Mouse (Mus musculus): ENCODE data around the gene 9430015G10Rik. TPM values are rescaled to one million over a fixed set of nuclear protein-coding genes. Genes with fewer than 3 reads are reported as not detected.

9430015G10Rik gene
- polyA plus RNA-seq (2015; fragmentation: Nextera tagmentation; extraction: Ambion mirVana): 3.4 and 3.5 TPM in 2 replicates

DNA sequence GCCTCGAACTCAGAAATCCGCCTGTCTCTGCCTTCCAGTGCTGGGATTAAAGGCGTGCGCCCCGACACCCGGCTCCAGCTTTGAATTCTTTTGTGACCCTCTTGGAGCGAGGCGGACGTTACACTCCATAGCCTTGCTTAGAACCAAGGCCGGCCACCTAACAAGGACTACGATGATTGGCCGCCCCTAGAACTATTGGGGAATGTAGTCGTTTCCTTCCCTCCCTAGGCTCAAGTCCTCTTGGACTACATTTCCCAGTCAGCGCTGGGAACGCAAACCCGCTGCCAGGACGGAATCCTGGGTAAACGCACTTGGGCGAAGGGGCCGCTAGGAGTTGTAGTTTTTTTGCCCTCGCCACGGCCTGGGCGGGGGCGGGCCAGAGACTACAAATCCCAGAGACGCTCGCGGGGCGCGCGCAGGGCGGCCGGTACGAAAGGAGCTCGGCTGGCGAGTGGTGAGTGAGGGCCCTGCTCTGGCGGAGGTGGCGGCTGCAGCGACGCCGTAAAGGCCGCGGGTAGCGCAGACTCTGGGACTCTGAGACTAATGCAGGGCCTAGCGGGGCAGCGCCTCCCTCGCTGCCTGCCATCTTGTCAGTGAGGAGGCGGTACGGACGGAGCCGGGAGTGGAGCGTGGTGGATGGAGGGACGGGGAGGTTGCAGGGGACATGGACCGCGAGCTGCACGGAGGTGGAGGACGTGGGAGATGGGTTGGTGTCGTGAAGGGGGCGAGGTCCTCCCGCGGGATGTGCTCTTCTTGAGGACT, at the start of gene 9430015G10Rik:
TSS of gene 9430015G10Rik (plus strand) at position 413 of the 762 bp plus-strand sequence.
- peak; percentile 39 for TF ChIP-seq CTCF (IDR thresholded peaks at IDR 0.05; ENCODE audit: low read depth)
- H3K27me3 ChIP-seq (replicated peaks; ENCODE audit: control insufficient read depth, insufficient read depth, low read length): no peaks in the 10 kb centered on the region
- peak within 1 kb of the TSS; percentile 75 for H3K4me3 ChIP-seq (ENCODE audit: low read depth, low read length)
- no peaks in the 10 kb centered on the region for H3K36me3 ChIP-seq (ENCODE audit: control insufficient read depth, insufficient read depth)
- peak within 1 kb of the TSS; percentile 62 for H3K9ac ChIP-seq (ENCODE audit: low read depth, low read length)
- H3K27ac ChIP-seq (ENCODE audit: low read depth, low read length): peak within 1 kb of the TSS; percentile 79
- under 1% methylated on average over 60 of the region's 60 CpGs for WGBS
- H3K4me2 ChIP-seq (replicated peaks; ENCODE audit: low read depth): peak within 1 kb of the TSS; percentile 72
- H3K9me3 ChIP-seq (ENCODE audit: control insufficient read depth): no peaks in the 10 kb centered on the region
- 0 out of 2 replicates have a peak, but pooled peaks cover 5% of the 10 kb centered on the region for H3K4me1 ChIP-seq (replicated peaks; ENCODE audit: control insufficient read depth, insufficient read depth, low read length)
- ATAC-seq: peak; percentile 98

DNA sequence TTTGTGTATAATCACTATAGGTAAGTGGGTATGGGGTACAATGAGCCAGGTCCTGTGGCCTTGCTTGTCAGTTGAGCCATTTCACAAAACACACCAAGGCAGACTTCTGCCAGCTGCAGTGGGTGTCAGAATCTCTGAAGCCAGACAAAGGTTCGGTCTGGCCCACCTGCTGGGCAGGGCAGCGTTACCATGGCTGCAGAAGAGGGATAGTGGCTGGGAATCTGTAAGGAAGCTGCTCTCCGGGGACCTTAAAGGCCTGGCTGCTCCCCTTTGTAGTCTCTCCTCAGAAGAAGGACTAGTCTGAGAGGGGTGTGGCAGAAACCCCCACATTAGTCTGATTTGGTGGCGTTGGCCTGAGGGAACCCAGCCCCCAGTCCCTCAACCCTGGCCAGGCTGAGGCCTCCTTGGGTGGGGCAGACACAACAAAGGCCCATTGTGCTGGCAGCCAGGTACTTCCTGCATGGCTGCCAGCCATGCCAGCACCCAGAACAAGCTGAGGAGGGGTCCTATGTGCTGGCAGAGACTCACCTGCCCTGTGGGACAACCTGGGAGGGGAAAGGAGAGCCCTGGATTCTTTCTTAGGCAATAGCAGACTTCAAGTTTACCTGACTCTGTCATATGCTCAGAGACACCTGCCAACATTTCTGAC, 45.8 kb upstream of the 9430015G10Rik start:
- Histone ChIP-seq H3K4me1 (replicated peaks; ENCODE audit: control insufficient read depth, insufficient read depth, low read length) (no peaks in the 10 kb centered on the region), H3K27me3 (replicated peaks; ENCODE audit: control insufficient read depth, insufficient read depth, low read length) (no peaks in the 10 kb centered on the region), H3K9me3 (ENCODE audit: control insufficient read depth) (no peaks in the 10 kb centered on the region), H3K27ac (ENCODE audit: low read depth, low read length) (peak overlapping the region; percentile 74), H3K36me3 (ENCODE audit: control insufficient read depth, insufficient read depth) (no peaks in the 10 kb centered on the region), H3K4me2 (replicated peaks; ENCODE audit: low read depth) (no peak overlapping the region), H3K4me3 (ENCODE audit: low read depth, low read length) (no peak overlapping the region), H3K9ac (ENCODE audit: low read depth, low read length) (0 out of 2 replicates have a peak overlapping the region, but pooled peaks have one; percentile 17)
- ATAC-seq: peak; percentile 20
- WGBS: 8% methylated on average over 4 of the region's 4 CpGs
- TF ChIP-seq CTCF (IDR thresholded peaks at IDR 0.05; ENCODE audit: low read depth): no peak

DNA sequence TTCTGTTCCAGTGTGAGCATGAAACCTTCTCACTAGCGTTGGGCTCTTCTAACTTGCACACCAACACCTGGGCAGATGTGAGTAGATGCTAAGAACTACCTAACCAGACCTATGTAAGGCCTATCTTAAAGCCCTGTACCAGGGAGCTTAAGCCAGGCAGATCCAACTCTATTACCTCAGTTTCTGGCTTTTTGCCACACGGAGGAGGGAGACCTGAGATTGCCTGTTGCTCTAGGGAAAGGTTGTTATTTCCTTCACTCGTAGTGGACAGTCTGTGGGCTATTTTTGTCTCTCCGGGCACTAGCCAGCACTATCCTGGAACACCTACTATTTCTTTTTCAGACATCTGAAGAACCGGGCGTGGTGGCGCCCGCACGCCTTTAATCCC, 45.3 kb upstream of the 9430015G10Rik start:
- 64% methylated on average over 9 of the region's 9 CpGs for WGBS
- no peak for ATAC-seq
- no peak for TF ChIP-seq CTCF (IDR thresholded peaks at IDR 0.05; ENCODE audit: low read depth)
- no peaks in the 10 kb centered on the region for H3K27me3 ChIP-seq (replicated peaks; ENCODE audit: control insufficient read depth, insufficient read depth, low read length)
- H3K9ac ChIP-seq (ENCODE audit: low read depth, low read length): no peak overlapping the region
- H3K27ac ChIP-seq (ENCODE audit: low read depth, low read length): peak overlapping the region; percentile 74
- H3K9me3 ChIP-seq (ENCODE audit: control insufficient read depth): no peaks in the 10 kb centered on the region
- no peaks in the 10 kb centered on the region for H3K4me1 ChIP-seq (replicated peaks; ENCODE audit: control insufficient read depth, insufficient read depth, low read length)
- no peaks in the 10 kb centered on the region for H3K36me3 ChIP-seq (ENCODE audit: control insufficient read depth, insufficient read depth)
- H3K4me2 ChIP-seq (replicated peaks; ENCODE audit: low read depth): no peak overlapping the region
- no peak overlapping the region for H3K4me3 ChIP-seq (ENCODE audit: low read depth, low read length)

DNA sequence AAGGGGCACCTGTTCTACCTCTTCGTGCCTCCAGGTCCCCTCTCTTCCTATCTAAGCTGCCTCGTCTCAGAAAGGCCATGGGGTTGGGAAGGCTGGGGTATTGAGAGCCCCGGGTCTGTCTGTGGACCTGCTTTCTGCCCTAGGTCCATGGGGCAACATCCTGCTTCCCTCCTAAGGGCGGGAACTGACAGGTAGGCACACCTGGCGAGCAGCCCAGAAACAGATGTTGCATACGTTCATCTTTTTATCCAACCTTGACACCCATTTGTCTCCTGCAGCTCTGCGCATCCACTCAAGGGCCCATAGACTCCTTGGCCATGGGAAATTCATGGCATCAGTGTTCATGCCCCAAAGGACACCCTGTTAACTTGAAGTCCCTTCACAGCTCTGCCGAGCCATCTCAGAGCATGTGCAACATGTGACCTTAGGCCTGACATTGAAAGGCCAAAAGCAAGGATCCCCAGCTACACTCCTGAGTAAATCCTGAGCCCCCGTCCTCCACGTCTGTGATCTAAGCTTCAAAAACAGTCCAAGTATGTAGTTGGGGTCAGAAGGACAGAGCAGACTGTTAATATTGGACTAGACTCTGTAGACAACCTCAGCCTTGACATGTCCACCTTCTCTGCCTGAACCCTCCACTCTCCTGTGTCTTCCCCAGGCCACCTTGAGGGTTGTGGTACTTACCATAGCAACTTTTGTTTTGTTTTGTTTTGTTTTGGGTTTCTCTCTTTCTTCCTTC, 44.5 kb upstream of the 9430015G10Rik start:
- no peak for TF ChIP-seq CTCF (IDR thresholded peaks at IDR 0.05; ENCODE audit: low read depth)
- no peak overlapping the region for H3K4me3 ChIP-seq (ENCODE audit: low read depth, low read length)
- H3K4me1 ChIP-seq (replicated peaks; ENCODE audit: control insufficient read depth, insufficient read depth, low read length): no peaks in the 10 kb centered on the region
- 68% methylated on average over 10 of the region's 10 CpGs for WGBS
- no peaks in the 10 kb centered on the region for H3K27me3 ChIP-seq (replicated peaks; ENCODE audit: control insufficient read depth, insufficient read depth, low read length)
- H3K9me3 ChIP-seq (ENCODE audit: control insufficient read depth): no peaks in the 10 kb centered on the region
- no peak for ATAC-seq
- H3K27ac ChIP-seq (ENCODE audit: low read depth, low read length): no peak overlapping the region
- H3K36me3 ChIP-seq (ENCODE audit: control insufficient read depth, insufficient read depth): no peaks in the 10 kb centered on the region
- no peak overlapping the region for H3K9ac ChIP-seq (ENCODE audit: low read depth, low read length)
- H3K4me2 ChIP-seq (replicated peaks; ENCODE audit: low read depth): no peak overlapping the region

DNA sequence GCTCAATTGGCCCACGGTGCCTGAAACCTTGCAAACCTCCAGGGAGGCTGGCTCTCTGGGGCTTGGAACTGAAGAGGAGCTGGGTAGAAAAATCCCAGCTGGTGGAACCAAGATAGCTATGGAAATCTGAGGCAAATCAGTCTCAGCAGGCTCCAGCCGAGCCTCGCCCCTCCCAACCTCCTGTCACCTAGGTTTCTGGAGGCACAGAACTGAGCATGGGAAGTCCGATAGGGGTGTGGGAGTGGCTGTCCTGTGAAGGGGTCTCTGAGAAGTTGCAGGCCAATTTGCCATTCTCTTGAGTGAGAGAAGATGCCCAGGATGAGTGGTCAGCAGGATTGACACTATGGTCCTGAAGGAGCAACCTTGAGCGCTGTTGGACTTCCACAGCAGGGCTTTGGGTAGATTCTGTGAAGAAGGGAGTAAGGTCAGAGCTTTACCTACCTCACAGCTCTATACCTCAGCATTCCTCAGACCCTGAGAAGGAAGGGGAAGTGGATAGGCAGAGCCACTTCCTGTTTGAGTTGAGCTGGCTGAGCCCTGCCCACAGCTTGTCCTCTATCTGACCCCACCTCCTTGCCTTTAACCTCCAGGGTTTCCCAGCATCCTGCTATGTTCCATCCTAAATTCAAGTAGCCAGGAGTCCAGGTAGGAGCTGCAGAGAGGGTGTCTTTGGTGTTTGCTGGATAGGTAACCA, 42.4 kb upstream of the 9430015G10Rik start:
- ATAC-seq: peak; percentile 28; the same call in 1 of the 2 replicates
- peak overlapping the region; percentile 24; the same call in 1 of the 2 replicates for H3K4me2 ChIP-seq (replicated peaks; ENCODE audit: low read depth)
- TF ChIP-seq CTCF (IDR thresholded peaks at IDR 0.05; ENCODE audit: low read depth): no peak
- H3K27ac ChIP-seq (ENCODE audit: low read depth, low read length): no peak overlapping the region
- H3K9ac ChIP-seq (ENCODE audit: low read depth, low read length): no peak overlapping the region
- no peaks in the 10 kb centered on the region for H3K36me3 ChIP-seq (ENCODE audit: control insufficient read depth, insufficient read depth)
- H3K4me3 ChIP-seq (ENCODE audit: low read depth, low read length): no peak overlapping the region
- H3K27me3 ChIP-seq (replicated peaks; ENCODE audit: control insufficient read depth, insufficient read depth, low read length): no peaks in the 10 kb centered on the region
- no peaks in the 10 kb centered on the region for H3K4me1 ChIP-seq (replicated peaks; ENCODE audit: control insufficient read depth, insufficient read depth, low read length)
- 51% methylated on average over 5 of the region's 5 CpGs for WGBS
- H3K9me3 ChIP-seq (ENCODE audit: control insufficient read depth): no peaks in the 10 kb centered on the region
